Mouse (Mus musculus) G1E (cell line): ENCODE data around the gene Psenen.

ENCODE experiments used
- CTCF ChIP-seq: IDR thresholded peaks from 2 replicates; pipeline ENCODE4 v1.5.1; 2012; ENCODE audit warnings: low read depth, low read length, inconsistent platforms, mixed read lengths
- GATA1 ChIP-seq: IDR thresholded peaks from 2 replicates; pipeline ENCODE4 v1.6.1; 2012; ENCODE audit warnings: borderline replicate concordance, low read length, inconsistent platforms, mixed read lengths
- GATA2 ChIP-seq: IDR thresholded peaks from 2 replicates; pipeline ENCODE4 v1.6.1; 2012; ENCODE audit warnings: low read depth, low read length, inconsistent platforms, borderline replicate concordance
- POLR2AphosphoS5 ChIP-seq: IDR thresholded peaks from 2 replicates; pipeline ENCODE4 v1.6.1; 2012; ENCODE audit warnings: low read depth, low read length, inconsistent platforms; ENCODE audit not compliant: insufficient replicate concordance
- TAL1 ChIP-seq: conservative IDR thresholded peaks from 2 replicates; pipeline ENCODE4 v1.6.1; 2012; ENCODE audit warnings: low read depth, low read length, inconsistent platforms, mixed read lengths

DNA sequence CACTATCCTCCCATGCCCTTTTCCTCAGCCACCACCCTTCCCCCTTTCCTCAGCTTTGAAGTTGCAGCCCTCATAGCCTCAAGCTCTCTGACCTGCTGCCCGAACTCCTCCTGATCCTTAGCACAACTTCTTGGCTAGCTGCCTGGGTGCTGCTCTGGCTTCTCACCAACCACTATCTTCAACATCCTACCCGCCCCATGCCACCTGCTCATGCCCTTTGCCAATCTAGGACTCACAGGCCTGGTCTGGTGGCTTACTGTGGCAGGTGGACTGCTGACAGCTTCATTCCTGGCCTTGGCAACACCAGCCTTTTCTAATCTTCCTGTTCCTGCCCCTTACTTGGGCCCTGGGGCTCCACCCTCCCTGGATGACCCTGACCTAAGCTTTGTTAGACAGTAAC, 9.5 kb upstream of the Psenen start:
- TF ChIP-seq CTCF, result no peak
- no peak for TF ChIP-seq POLR2AphosphoS5
- no peak for TF ChIP-seq GATA2
- no peak for TF ChIP-seq TAL1
- TF ChIP-seq GATA1, result no peak
